In genomic region chr10:81541803-81542202, GRCm38 (mm10) we compare ENCODE assay signal across 8 mouse cellular contexts. TPM values are rescaled to one million over a fixed set of nuclear protein-coding genes. Genes with fewer than 3 reads are reported as not detected.
DNase-seq lines count a peak whose midpoint lies in the region; ATAC-seq lines count a peak whose summit lies in the region.

No protein-coding gene starts in this region.

- no peaks in the 10 kb centered on the region for H3K9me3 ChIP-seq in heart, embryonic 16.5 days (replicated peaks; ENCODE audit: control insufficient read depth, low read length)
- H3K9me3 ChIP-seq in limb, embryonic 10.5 days (replicated peaks): no peaks in the 10 kb centered on the region
- no peaks in the 10 kb centered on the region for H3K9me3 ChIP-seq in midbrain, embryonic 15.5 days

- peak overlapping the region; percentile 63 for H3K9ac ChIP-seq in heart, embryonic 16.5 days (ENCODE audit: low read length)
- H3K9ac ChIP-seq in midbrain, embryonic 15.5 days: no peak overlapping the region

- H3K4me1 ChIP-seq in heart, embryonic 16.5 days (ENCODE audit: control insufficient read depth, insufficient read depth, low read length): peaks cover 36% of the 10 kb centered on the region
- peaks cover 49% of the 10 kb centered on the region for H3K4me1 ChIP-seq in limb, embryonic 10.5 days
- peaks cover 37% of the 10 kb centered on the region for H3K4me1 ChIP-seq in midbrain, embryonic 15.5 days

- no peaks in the 10 kb centered on the region for H3K27me3 ChIP-seq in heart, embryonic 16.5 days (ENCODE audit: control insufficient read depth, insufficient read depth, low read length)
- no peaks in the 10 kb centered on the region for H3K27me3 ChIP-seq in limb, embryonic 10.5 days (ENCODE audit: low read depth, poor library complexity, severe bottlenecking)
- H3K27me3 ChIP-seq in midbrain, embryonic 15.5 days (replicated peaks): no peaks in the 10 kb centered on the region

- H3K36me3 ChIP-seq in heart, embryonic 16.5 days (ENCODE audit: control insufficient read depth, insufficient read depth): no peaks in the 10 kb centered on the region
- H3K36me3 ChIP-seq in limb, embryonic 10.5 days: peaks cover 62% of the 10 kb centered on the region
- H3K36me3 ChIP-seq in midbrain, embryonic 15.5 days (replicated peaks): no peaks in the 10 kb centered on the region

- H3K4me2 ChIP-seq in heart, embryonic 16.5 days (ENCODE audit: low read depth, low read length): peak overlapping the region; percentile 33
- H3K4me2 ChIP-seq in midbrain, embryonic 15.5 days: 0 out of 2 replicates have a peak overlapping the region, but pooled peaks have one; percentile 82

- peak; percentile 31 for DNase-seq in urinary bladder, postnatal 25 days (ENCODE audit: low spot score)
- DNase-seq in urinary bladder, postnatal 4 days (ENCODE audit: low spot score in 2 of 2): no peak
- DNase-seq in limb, embryonic 10.5 days (ENCODE audit: low spot score): no peak
- no peak for DNase-seq in urinary bladder, postnatal 14 days (ENCODE audit: low spot score)
- DNase-seq in cerebellum, adult 11-12 months: no peak
- no peak for DNase-seq in left cerebral cortex, adult 8-10 months (ENCODE audit: low spot score in 2 of 2)

- ATAC-seq in heart, embryonic 16.5 days (replicated peaks; ENCODE audit: extremely low read depth, insufficient read depth, low FRiP score): no peak
- no peak for ATAC-seq in midbrain, embryonic 15.5 days (replicated peaks)

- peak overlapping the region; percentile 2 for H3K4me3 ChIP-seq in heart, embryonic 16.5 days (ENCODE audit: low read length)
- H3K4me3 ChIP-seq in limb, embryonic 10.5 days: peak overlapping the region; percentile 11; the same call in 1 of the 2 replicates
- no peak overlapping the region for H3K4me3 ChIP-seq in midbrain, embryonic 15.5 days

- H3K27ac ChIP-seq in heart, embryonic 16.5 days (ENCODE audit: low read length): peak overlapping the region; percentile 57
- no peak overlapping the region for H3K27ac ChIP-seq in limb, embryonic 10.5 days
- no peak overlapping the region for H3K27ac ChIP-seq in midbrain, embryonic 15.5 days

- 46% methylated on average over 10 of the region's 10 CpGs for WGBS in heart, embryonic 16.5 days
- WGBS in limb, embryonic 10.5 days: 89% methylated on average over 10 of the region's 10 CpGs
- WGBS in midbrain, embryonic 15.5 days: 68% methylated on average over 10 of the region's 10 CpGs

RNA-seq across cellular contexts. Expression of gene Gna11, which starts 3.2 kb away (rescaled TPM):
- 57.4 and 59.7 TPM in 2 replicates for polyA plus RNA-seq in heart, embryonic 16.5 days (2015; fragmentation: Nextera tagmentation; extraction: Ambion mirVana)
- 88.5 and 91.5 TPM in 2 replicates for polyA plus RNA-seq in limb, embryonic 10.5 days (2016; fragmentation: Nextera tagmentation; extraction: Ambion mirVana)
- 100 and 101 TPM in 2 replicates for polyA plus RNA-seq in midbrain, embryonic 15.5 days (2015; fragmentation: Nextera tagmentation; extraction: Ambion mirVana)
- total RNA-seq in left cerebral cortex, adult 8-10 months (2022): 100 to 1,000 TPM in 3 of 4 experiments, 10 to 100 TPM in 1; 99.3 to 110 (median 101) TPM

RNA-seq across cellular contexts. Expression of gene Aes, which starts 17.5 kb away (rescaled TPM):
- 529 and 769 TPM in 2 replicates for polyA plus RNA-seq in heart, embryonic 16.5 days (2015; fragmentation: Nextera tagmentation; extraction: Ambion mirVana)
- 337 and 432 TPM in 2 replicates for polyA plus RNA-seq in limb, embryonic 10.5 days (2016; fragmentation: Nextera tagmentation; extraction: Ambion mirVana)
- polyA plus RNA-seq in midbrain, embryonic 15.5 days (2015; fragmentation: Nextera tagmentation; extraction: Ambion mirVana): 802 and 851 TPM in 2 replicates
- 100 to 1,000 TPM; 719 to 760 (median 743) TPM for total RNA-seq in left cerebral cortex, adult 8-10 months (2022)

RNA-seq across cellular contexts. Expression of gene Gna15, which starts 17.8 kb away (rescaled TPM):
- polyA plus RNA-seq in heart, embryonic 16.5 days (2015; fragmentation: Nextera tagmentation; extraction: Ambion mirVana): 1.1 and 1.3 TPM in 2 replicates
- 0.80 and 2.0 TPM in 2 replicates for polyA plus RNA-seq in limb, embryonic 10.5 days (2016; fragmentation: Nextera tagmentation; extraction: Ambion mirVana)
- polyA plus RNA-seq in midbrain, embryonic 15.5 days (2015; fragmentation: Nextera tagmentation; extraction: Ambion mirVana): 0.96 and 1.1 TPM in 2 replicates
- total RNA-seq in left cerebral cortex, adult 8-10 months (2022): 1 to 10 TPM; 3.4 to 6.1 (median 5.3) TPM

RNA-seq across cellular contexts. Expression of gene Tle2, which starts 32.6 kb away (rescaled TPM):
- 19.5 and 24.5 TPM in 2 replicates for polyA plus RNA-seq in heart, embryonic 16.5 days (2015; fragmentation: Nextera tagmentation; extraction: Ambion mirVana)
- polyA plus RNA-seq in limb, embryonic 10.5 days (2016; fragmentation: Nextera tagmentation; extraction: Ambion mirVana): 17.1 and 28.2 TPM in 2 replicates
- 57.4 and 58.8 TPM in 2 replicates for polyA plus RNA-seq in midbrain, embryonic 15.5 days (2015; fragmentation: Nextera tagmentation; extraction: Ambion mirVana)
- 10 to 100 TPM; 36.2 to 42.3 (median 39.2) TPM for total RNA-seq in left cerebral cortex, adult 8-10 months (2022)

RNA-seq across cellular contexts. Expression of gene S1pr4, which starts 41.9 kb away (rescaled TPM):
- 1.5 and 2.1 TPM in 2 replicates for polyA plus RNA-seq in heart, embryonic 16.5 days (2015; fragmentation: Nextera tagmentation; extraction: Ambion mirVana)
- 0.34 and 0.39 TPM in 2 replicates for polyA plus RNA-seq in limb, embryonic 10.5 days (2016; fragmentation: Nextera tagmentation; extraction: Ambion mirVana)
- polyA plus RNA-seq in midbrain, embryonic 15.5 days (2015; fragmentation: Nextera tagmentation; extraction: Ambion mirVana): 0.71 and 1.2 TPM in 2 replicates
- 1 to 10 TPM in 2 of 4 experiments, under 1 TPM in 2; 0.41 to 1.2 (median 0.89) TPM for total RNA-seq in left cerebral cortex, adult 8-10 months (2022)
